Mouse (Mus musculus) small intestine, adult 2 months (tissue): ENCODE results near the gene Ttc39d.

Experiments
- CTCF ChIP-seq: fragments of 200-500 bp; IDR thresholded peaks from 2 replicates; pipeline ENCODE4 v1.5.1; 2012; ENCODE audit warnings: low read depth, mild to moderate bottlenecking, control low read depth, inconsistent platforms, low read length, moderate library complexity, mixed read lengths; ENCODE audit not compliant: insufficient replicate concordance, insufficient read length; ENCODE audit errors: extremely low read depth
- POLR2A ChIP-seq: fragments of 200-500 bp; IDR thresholded peaks from 2 replicates; pipeline ENCODE4 v1.6.1; 2012; ENCODE audit warnings: low read depth, mild to moderate bottlenecking, control low read depth, inconsistent platforms, low read length, moderate library complexity

- TF ChIP-seq CTCF, result peak; percentile 83; the same call in 1 of the 2 replicates
- TF ChIP-seq POLR2A, result no peak
Measured at GRCm38 (mm10) chr17:80179959-80180358, 27.3 kb upstream of the Ttc39d start.
